Mouse (Mus musculus): ENCODE results near the gene Elovl2. TPM values are rescaled to one million over a fixed set of nuclear protein-coding genes. Genes with fewer than 3 reads are reported as not detected.

Gene Elovl2
- total and polyA plus RNA-seq, 2 experiments from 2014 or later = 0.23 TPM; not detected in 1

GRCm38 (mm10) chr13:41250318-41250981 is 30.2 kb upstream of the Elovl2 start:
- H3K4me3 ChIP-seq (ENCODE audit: low read depth, low read length) = peak overlapping the region; percentile 83
- no peaks in the 10 kb centered on the region for H3K27me3 ChIP-seq (ENCODE audit: control insufficient read depth, insufficient read depth, low read length)
- peak overlapping the region; percentile 93 for H3K4me2 ChIP-seq (ENCODE audit: low read depth, low read length)
- DNase-seq (ENCODE audit: low spot score) (peak; percentile 21), ATAC-seq (ENCODE audit: insufficient read depth, low read depth) (no peak)
- WGBS = 2% methylated on average over 26 of the region's 27 CpGs
- H3K9ac ChIP-seq (replicated peaks; ENCODE audit: low read depth, low read length) = peak overlapping the region; percentile 70
- H3K36me3 ChIP-seq (replicated peaks; ENCODE audit: control insufficient read depth, insufficient read depth, low read length) = no peaks in the 10 kb centered on the region
- TF ChIP-seq CTCF (IDR thresholded peaks at IDR 0.05; ENCODE audit: low read depth) (no peak), EP300 (IDR thresholded peaks at IDR 0.05; ENCODE audit: low read depth) (no peak)
- H3K9me3 ChIP-seq (replicated peaks; ENCODE audit: control insufficient read depth, low read length) = no peaks in the 10 kb centered on the region
- H3K27ac ChIP-seq (ENCODE audit: low read depth) = peak overlapping the region; percentile 91
- peaks cover 6% of the 10 kb centered on the region; the same call in 1 of the 2 replicates for H3K4me1 ChIP-seq (ENCODE audit: control insufficient read depth, insufficient read depth)

- no peak for TF ChIP-seq CTCF (IDR thresholded peaks at IDR 0.05; ENCODE audit: low read depth)
- no peak for TF ChIP-seq EP300 (IDR thresholded peaks at IDR 0.05; ENCODE audit: low read depth)
- under 1% methylated on average over 67 of the region's 78 CpGs for WGBS
- Histone ChIP-seq H3K4me1 (ENCODE audit: control insufficient read depth, insufficient read depth) (peaks cover 8% of the 10 kb centered on the region), H3K4me3 (ENCODE audit: low read depth, low read length) (peak within 1 kb of the TSS; percentile 83), H3K9ac (replicated peaks; ENCODE audit: low read depth, low read length) (peak within 1 kb of the TSS; percentile 70), H3K27ac (ENCODE audit: low read depth) (peak within 1 kb of the TSS; percentile 91), H3K9me3 (replicated peaks; ENCODE audit: control insufficient read depth, low read length) (no peaks in the 10 kb centered on the region), H3K4me2 (ENCODE audit: low read depth, low read length) (peak within 1 kb of the TSS; percentile 93), H3K36me3 (replicated peaks; ENCODE audit: control insufficient read depth, insufficient read depth, low read length) (no peaks in the 10 kb centered on the region), H3K27me3 (ENCODE audit: control insufficient read depth, insufficient read depth, low read length) (no peaks in the 10 kb centered on the region)
- peak; percentile 98 for DNase-seq (ENCODE audit: low spot score)
- ATAC-seq (ENCODE audit: insufficient read depth, low read depth) = peak; percentile 97
Measured at GRCm38 (mm10) chr13:41249538-41250317, 29.5 kb upstream of the Elovl2 start, which contains the start of gene Smim13. Gene Smim13 (plus strand): TSS chr13:41249844.

- Histone ChIP-seq H3K9ac (replicated peaks; ENCODE audit: low read depth, low read length) (peak overlapping the region; percentile 70), H3K9me3 (replicated peaks; ENCODE audit: control insufficient read depth, low read length) (no peaks in the 10 kb centered on the region), H3K4me2 (ENCODE audit: low read depth, low read length) (peak overlapping the region; percentile 93), H3K27ac (ENCODE audit: low read depth) (peak overlapping the region; percentile 91), H3K4me1 (ENCODE audit: control insufficient read depth, insufficient read depth) (peaks cover 16% of the 10 kb centered on the region), H3K4me3 (ENCODE audit: low read depth, low read length) (peak overlapping the region; percentile 83), H3K27me3 (ENCODE audit: control insufficient read depth, insufficient read depth, low read length) (no peaks in the 10 kb centered on the region), H3K36me3 (replicated peaks; ENCODE audit: control insufficient read depth, insufficient read depth, low read length) (no peaks in the 10 kb centered on the region)
- ATAC-seq (ENCODE audit: insufficient read depth, low read depth) (no peak), DNase-seq (ENCODE audit: low spot score) (peak; percentile 36)
- TF ChIP-seq CTCF (IDR thresholded peaks at IDR 0.05; ENCODE audit: low read depth) = no peak
- TF ChIP-seq EP300 (IDR thresholded peaks at IDR 0.05; ENCODE audit: low read depth) = no peak
- 36% methylated on average over 12 of the region's 12 CpGs for WGBS
Measured at GRCm38 (mm10) chr13:41248751-41249520, 28.7 kb upstream of the Elovl2 start.

- no peak for TF ChIP-seq EP300 (IDR thresholded peaks at IDR 0.05; ENCODE audit: low read depth)
- peak; percentile 29 for TF ChIP-seq CTCF (IDR thresholded peaks at IDR 0.05; ENCODE audit: low read depth)
- ATAC-seq (ENCODE audit: insufficient read depth, low read depth) = 0 out of 2 replicates have a peak, but pooled peaks have one; percentile 59
Measured at GRCm38 (mm10) chr13:41244306-41244830, 24.2 kb upstream of the Elovl2 start.

GRCm38 (mm10) chr13:41241557-41241956 is 21.4 kb upstream of the Elovl2 start:
- TF ChIP-seq EP300 (IDR thresholded peaks at IDR 0.05; ENCODE audit: low read depth) (no peak), CTCF (IDR thresholded peaks at IDR 0.05; ENCODE audit: low read depth) (no peak)
- no peaks in the 10 kb centered on the region for H3K9me3 ChIP-seq (replicated peaks; ENCODE audit: control insufficient read depth, low read length)
- H3K4me2 ChIP-seq (ENCODE audit: low read depth, low read length) = no peak overlapping the region
- H3K27ac ChIP-seq (ENCODE audit: low read depth) = no peak overlapping the region
- H3K4me1 ChIP-seq (ENCODE audit: control insufficient read depth, insufficient read depth) = peaks cover 10% of the 10 kb centered on the region
- DNase-seq (ENCODE audit: low spot score) (no peak), ATAC-seq (ENCODE audit: insufficient read depth, low read depth) (no peak)
- H3K4me3 ChIP-seq (ENCODE audit: low read depth, low read length) = no peak overlapping the region
- H3K9ac ChIP-seq (replicated peaks; ENCODE audit: low read depth, low read length) = no peak overlapping the region
- H3K36me3 ChIP-seq (replicated peaks; ENCODE audit: control insufficient read depth, insufficient read depth, low read length) = no peaks in the 10 kb centered on the region
- no peaks in the 10 kb centered on the region for H3K27me3 ChIP-seq (ENCODE audit: control insufficient read depth, insufficient read depth, low read length)
- 66% methylated on average over 2 of the region's 2 CpGs for WGBS

More at GRCm38 (mm10) chr13:41244306-41244830, 24.2 kb upstream of the Elovl2 start:
- 23% methylated on average over 6 of the region's 6 CpGs for WGBS
- Histone ChIP-seq H3K9me3 (replicated peaks; ENCODE audit: control insufficient read depth, low read length) (no peaks in the 10 kb centered on the region), H3K4me1 (ENCODE audit: control insufficient read depth, insufficient read depth) (peaks cover 10% of the 10 kb centered on the region), H3K4me3 (ENCODE audit: low read depth, low read length) (no peak overlapping the region), H3K36me3 (replicated peaks; ENCODE audit: control insufficient read depth, insufficient read depth, low read length) (no peaks in the 10 kb centered on the region), H3K9ac (replicated peaks; ENCODE audit: low read depth, low read length) (no peak overlapping the region), H3K27me3 (ENCODE audit: control insufficient read depth, insufficient read depth, low read length) (no peaks in the 10 kb centered on the region), H3K27ac (ENCODE audit: low read depth) (no peak overlapping the region), H3K4me2 (ENCODE audit: low read depth, low read length) (no peak overlapping the region)
- peak; percentile 16 for DNase-seq (ENCODE audit: low spot score)
